Mouse (Mus musculus) stomach, embryonic 15.5 days (tissue): Measurements from ENCODE around the gene Fbxo28. TPM values are rescaled to one million over a fixed set of nuclear protein-coding genes. Genes with fewer than 3 reads are reported as not detected.

Experiments
- ATAC-seq: fragments of 200-750 bp; cut with Nextera tagmentation; 2 replicates; pipeline ENCODE4 v1.8.0; 2017; ENCODE audit warnings: low read depth, moderate number of reproducible peaks, moderate TSS enrichment; ENCODE audit not compliant: insufficient read depth, low FRiP score
- H3K27ac ChIP-seq: fragments of 300-500 bp; sonication (generic); 2 replicates; pipeline ENCODE4 v1.5.1; 2015; ENCODE audit warnings: mild to moderate bottlenecking, inconsistent platforms
- H3K27me3 ChIP-seq: fragments of 300-500 bp; sonication (generic); replicated peaks from 2 replicates; pipeline ENCODE4 v1.6.1; 2015; ENCODE audit warnings: inconsistent platforms
- H3K36me3 ChIP-seq: fragments of 300-500 bp; sonication (generic); 2 replicates; pipeline ENCODE4 v1.6.1; 2015; ENCODE audit warnings: inconsistent platforms
- H3K4me1 ChIP-seq: fragments of 300-500 bp; sonication (generic); 2 replicates; pipeline ENCODE4 v1.6.1; 2015; ENCODE audit warnings: inconsistent platforms
- H3K4me2 ChIP-seq: fragments of 300-500 bp; sonication (generic); 2 replicates; pipeline ENCODE4 v1.6.1; 2015; ENCODE audit warnings: mild to moderate bottlenecking, inconsistent platforms
- H3K4me3 ChIP-seq: fragments of 300-500 bp; sonication (generic); replicated peaks from 2 replicates; pipeline ENCODE4 v1.5.1; 2015; ENCODE audit warnings: inconsistent platforms
- H3K9ac ChIP-seq: fragments of 300-500 bp; sonication (generic); 2 replicates; pipeline ENCODE4 v1.6.1; 2015; ENCODE audit warnings: inconsistent platforms
- H3K9me3 ChIP-seq: fragments of 300-500 bp; sonication (generic); 2 replicates; pipeline ENCODE4 v1.6.1; 2016; ENCODE audit warnings: inconsistent platforms
- WGBS: fragments of 180-500 bp; shearing (Covaris S2); methylation state at CpG from one replicate; pipeline ENCODE4 v1.1.7; 2015; 5-methylcytosine and 5-hydroxymethylcytosine counted together
- polyA plus RNA-seq: library from polyadenylated mRNA; unstranded; fragments of >200 nt; fragmentation: Nextera tagmentation; extraction: Ambion mirVana; gene quantifications from 2 replicates; pipeline ENCODE4 v1.2.1, GENCODE M21; 2015

Gene Fbxo28
- polyA plus RNA-seq, 1 experiment from 2014 or later, result 15.9 TPM

- H3K27me3 ChIP-seq, result no peaks in the 10 kb centered on the region
- WGBS, result 79% methylated on average over 7 of the region's 7 CpGs
- H3K4me2 ChIP-seq, result peak overlapping the region; percentile 72; the same call in 1 of the 2 replicates
These were observed 2.4 kb downstream of the Fbxo28 start for GRCm38 (mm10) chr1:182338961-182339565.

GRCm38 (mm10) chr1:182333766-182334437 is 7.5 kb downstream of the Fbxo28 start:
- Histone ChIP-seq H3K27me3 (no peaks in the 10 kb centered on the region), H3K4me2 (no peak overlapping the region), H3K9ac (no peak overlapping the region), H3K4me1 (no peaks in the 10 kb centered on the region), H3K36me3 (0 out of 2 replicates have a peak, but pooled peaks cover 7% of the 10 kb centered on the region), H3K9me3 (no peaks in the 10 kb centered on the region), H3K4me3 (no peak overlapping the region), H3K27ac (no peak overlapping the region)
- 87% methylated on average over 7 of the region's 7 CpGs for WGBS
- no peak for ATAC-seq

More at GRCm38 (mm10) chr1:182338961-182339565, 2.4 kb downstream of the Fbxo28 start:
- Histone ChIP-seq H3K4me1 (peaks cover 15% of the 10 kb centered on the region; the same call in 1 of the 2 replicates), H3K27ac (no peak overlapping the region), H3K36me3 (0 out of 2 replicates have a peak, but pooled peaks cover 3% of the 10 kb centered on the region), H3K9ac (no peak overlapping the region), H3K9me3 (no peaks in the 10 kb centered on the region), H3K4me3 (no peak overlapping the region)
- ATAC-seq, result no peak

DNA sequence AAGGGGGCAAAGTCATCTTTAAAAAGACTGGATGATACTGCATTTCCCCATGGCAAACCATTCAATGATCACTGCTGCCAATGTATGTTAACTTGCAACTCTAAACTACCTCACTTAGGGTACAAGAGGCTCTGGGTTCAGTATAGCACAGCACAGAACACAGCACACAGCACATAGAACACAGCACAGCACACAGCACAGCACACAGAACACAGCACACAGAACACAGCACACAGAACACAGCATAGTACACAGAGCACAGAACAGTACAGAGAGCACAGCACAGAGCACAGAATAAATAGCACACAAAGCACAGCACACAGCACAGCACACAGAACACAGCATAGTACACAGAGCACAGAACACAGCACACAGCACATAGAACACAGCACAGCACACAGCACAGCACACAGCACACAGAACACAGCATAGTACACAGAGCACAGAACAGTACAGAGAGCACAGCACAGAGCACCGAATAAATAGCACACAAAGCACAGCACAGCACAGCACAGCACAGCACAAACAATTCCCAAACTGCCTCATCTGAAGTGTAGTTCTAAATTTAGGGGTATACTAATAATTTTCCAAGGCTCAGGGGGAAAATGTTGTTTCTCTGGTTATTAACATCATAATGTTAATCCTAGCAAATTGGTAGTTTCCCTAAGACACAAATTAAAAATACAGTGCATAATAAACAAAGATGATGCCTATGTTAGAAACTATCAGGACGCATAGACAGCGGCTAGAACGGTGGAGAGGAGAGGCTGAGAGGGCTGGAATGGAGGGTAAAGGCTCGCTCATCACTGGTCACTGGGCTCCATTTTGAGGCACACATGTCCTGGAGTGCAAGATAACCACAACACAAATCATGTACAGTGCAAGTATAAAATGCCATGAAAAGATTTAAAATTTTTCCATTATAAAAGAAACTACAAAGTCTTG is 9.1 kb downstream of the Fbxo28 start:
- ATAC-seq, result no peak
- H3K36me3 ChIP-seq, result 0 out of 2 replicates have a peak, but pooled peaks cover 7% of the 10 kb centered on the region
- no peak overlapping the region for H3K9ac ChIP-seq
- 90% methylated on average over 5 of the region's 5 CpGs for WGBS
- no peak overlapping the region for H3K4me3 ChIP-seq
- H3K4me1 ChIP-seq, result no peaks in the 10 kb centered on the region
- no peak overlapping the region for H3K27ac ChIP-seq
- no peaks in the 10 kb centered on the region for H3K27me3 ChIP-seq
- H3K9me3 ChIP-seq, result no peaks in the 10 kb centered on the region
- no peak overlapping the region for H3K4me2 ChIP-seq

- no peak overlapping the region for H3K9ac ChIP-seq
- no peak overlapping the region for H3K27ac ChIP-seq
- H3K4me2 ChIP-seq, result no peak overlapping the region
- no peaks in the 10 kb centered on the region for H3K9me3 ChIP-seq
- no peaks in the 10 kb centered on the region for H3K4me1 ChIP-seq
- 94% methylated on average over 1 of the region's 1 CpGs for WGBS
- H3K27me3 ChIP-seq, result no peaks in the 10 kb centered on the region
- H3K36me3 ChIP-seq, result peaks cover 47% of the 10 kb centered on the region
- no peak overlapping the region for H3K4me3 ChIP-seq
- ATAC-seq, result no peak
These were observed 15.5 kb downstream of the Fbxo28 start for GRCm38 (mm10) chr1:182325919-182326318.

GRCm38 (mm10) chr1:182324552-182324951 is 16.9 kb downstream of the Fbxo28 start:
- Histone ChIP-seq H3K9me3 (no peaks in the 10 kb centered on the region), H3K4me3 (no peak overlapping the region), H3K27ac (no peak overlapping the region), H3K9ac (no peak overlapping the region), H3K4me2 (no peak overlapping the region), H3K4me1 (no peaks in the 10 kb centered on the region), H3K36me3 (peaks cover 48% of the 10 kb centered on the region), H3K27me3 (no peaks in the 10 kb centered on the region)
- ATAC-seq, result no peak
- whole genome bisulfite sequencing, result 91% methylated on average over 7 of the region's 7 CpGs

DNA sequence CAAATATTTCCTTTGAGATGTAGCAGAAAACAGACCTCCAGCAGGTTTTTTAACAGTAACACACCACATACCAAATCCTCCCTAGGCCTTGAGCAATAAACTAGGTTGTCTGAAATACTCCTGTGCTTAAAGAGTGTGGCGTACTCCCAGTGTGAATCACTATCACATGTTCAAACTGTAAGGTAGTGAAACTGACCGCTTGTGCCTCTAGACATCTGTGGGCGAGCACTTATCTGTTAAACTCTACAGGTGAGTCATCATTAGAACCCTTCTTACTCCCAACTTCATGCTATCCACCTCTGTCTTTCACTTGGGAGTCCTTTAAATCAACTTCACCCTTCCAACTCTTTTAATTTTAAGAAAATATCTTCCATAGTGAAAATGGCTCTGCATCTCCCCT is 18.3 kb downstream of the Fbxo28 start:
- Histone ChIP-seq H3K36me3 (peaks cover 42% of the 10 kb centered on the region), H3K9me3 (no peaks in the 10 kb centered on the region), H3K27ac (no peak overlapping the region), H3K4me1 (no peaks in the 10 kb centered on the region), H3K9ac (no peak overlapping the region), H3K4me3 (no peak overlapping the region), H3K4me2 (no peak overlapping the region), H3K27me3 (no peaks in the 10 kb centered on the region)
- ATAC-seq, result no peak
- WGBS, result 92% methylated on average over 3 of the region's 3 CpGs

DNA sequence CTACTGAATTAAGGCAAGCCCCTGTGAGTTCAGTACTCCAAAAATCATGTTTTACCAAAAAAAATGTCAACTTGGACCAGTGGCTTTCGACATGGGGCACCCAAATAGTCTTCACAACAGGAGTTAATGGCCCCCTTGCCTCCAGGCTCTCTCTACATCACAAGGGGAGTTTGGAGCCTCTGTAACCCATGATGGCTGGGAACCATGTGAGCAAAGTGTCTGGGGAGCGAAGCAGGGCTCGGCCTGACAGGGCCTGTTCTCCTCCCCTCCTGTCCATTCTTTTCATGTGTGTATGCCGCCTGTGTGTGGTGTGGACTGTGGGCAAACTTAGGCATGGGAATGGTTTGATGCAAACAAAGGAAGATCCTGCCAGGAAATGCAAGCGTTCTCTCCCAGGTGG is 27.2 kb downstream of the Fbxo28 start:
- no peak overlapping the region for H3K4me3 ChIP-seq
- peaks cover 44% of the 10 kb centered on the region for H3K36me3 ChIP-seq
- H3K27me3 ChIP-seq, result no peaks in the 10 kb centered on the region
- H3K4me2 ChIP-seq, result no peak overlapping the region
- WGBS, result 98% methylated on average over 5 of the region's 5 CpGs
- H3K4me1 ChIP-seq, result no peaks in the 10 kb centered on the region
- no peak overlapping the region for H3K27ac ChIP-seq
- H3K9ac ChIP-seq, result no peak overlapping the region
- no peaks in the 10 kb centered on the region for H3K9me3 ChIP-seq
- ATAC-seq, result no peak

DNA sequence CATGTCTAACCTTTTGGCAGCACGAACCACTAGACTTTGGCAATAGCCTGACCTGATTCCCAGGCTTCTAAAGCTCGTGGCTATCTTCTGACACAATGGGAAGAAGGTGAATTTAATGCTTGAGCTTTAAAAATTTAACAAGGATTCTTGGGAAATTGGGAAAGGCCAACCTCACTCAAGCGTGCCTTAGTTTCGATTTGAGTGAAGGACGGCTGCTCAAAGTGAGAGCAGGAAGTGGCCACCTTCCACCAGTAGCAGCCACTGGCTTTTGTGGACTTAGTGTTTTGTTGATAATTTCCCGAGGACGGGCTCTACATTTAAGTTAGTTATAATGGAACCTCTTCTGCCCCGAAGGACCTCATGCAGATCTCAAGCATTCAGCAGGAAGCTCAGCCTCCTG is 28.2 kb downstream of the Fbxo28 start:
- H3K36me3 ChIP-seq, result peaks cover 43% of the 10 kb centered on the region
- H3K4me2 ChIP-seq, result no peak overlapping the region
- no peak for ATAC-seq
- H3K27me3 ChIP-seq, result no peaks in the 10 kb centered on the region
- no peak overlapping the region for H3K27ac ChIP-seq
- 93% methylated on average over 8 of the region's 8 CpGs for WGBS
- H3K4me1 ChIP-seq, result no peaks in the 10 kb centered on the region
- H3K9ac ChIP-seq, result no peak overlapping the region
- H3K9me3 ChIP-seq, result no peaks in the 10 kb centered on the region
- H3K4me3 ChIP-seq, result no peak overlapping the region

GRCm38 (mm10) chr1:182311376-182311775 is 30.1 kb downstream of the Fbxo28 start:
- no peak for ATAC-seq
- Histone ChIP-seq H3K4me3 (no peak overlapping the region), H3K9ac (no peak overlapping the region), H3K36me3 (peaks cover 33% of the 10 kb centered on the region), H3K27ac (no peak overlapping the region), H3K4me2 (no peak overlapping the region), H3K4me1 (no peaks in the 10 kb centered on the region), H3K27me3 (no peaks in the 10 kb centered on the region), H3K9me3 (no peaks in the 10 kb centered on the region)
- 95% methylated on average over 5 of the region's 5 CpGs for WGBS

- Histone ChIP-seq H3K27me3 (no peaks in the 10 kb centered on the region), H3K4me2 (no peak overlapping the region), H3K36me3 (peaks cover 28% of the 10 kb centered on the region), H3K9me3 (no peaks in the 10 kb centered on the region), H3K27ac (no peak overlapping the region), H3K4me3 (no peak overlapping the region), H3K9ac (no peak overlapping the region), H3K4me1 (no peaks in the 10 kb centered on the region)
- ATAC-seq, result no peak
- 89% methylated on average over 2 of the region's 2 CpGs for WGBS
These were observed 31.1 kb downstream of the Fbxo28 start for GRCm38 (mm10) chr1:182310316-182310715.

GRCm38 (mm10) chr1:182309403-182309802 is 32.0 kb downstream of the Fbxo28 start:
- Histone ChIP-seq H3K4me1 (no peaks in the 10 kb centered on the region), H3K27ac (no peak overlapping the region), H3K27me3 (no peaks in the 10 kb centered on the region), H3K4me3 (no peak overlapping the region), H3K9me3 (no peaks in the 10 kb centered on the region), H3K9ac (no peak overlapping the region), H3K36me3 (peaks cover 19% of the 10 kb centered on the region), H3K4me2 (no peak overlapping the region)
- ATAC-seq, result no peak
- 71% methylated on average over 5 of the region's 5 CpGs for WGBS

GRCm38 (mm10) chr1:182302916-182303315 is 38.5 kb downstream of the Fbxo28 start:
- Histone ChIP-seq H3K4me2 (no peak overlapping the region), H3K4me1 (no peaks in the 10 kb centered on the region), H3K27ac (no peak overlapping the region), H3K27me3 (no peaks in the 10 kb centered on the region), H3K36me3 (no peaks in the 10 kb centered on the region), H3K4me3 (no peak overlapping the region), H3K9ac (no peak overlapping the region), H3K9me3 (no peaks in the 10 kb centered on the region)
- 86% methylated on average over 5 of the region's 5 CpGs for WGBS
- ATAC-seq, result no peak
